Mouse (Mus musculus) layer of hippocampus, adult 9-10 months (tissue): ENCODE measurements around the gene Sh2d1b2.
"Not testable (repeated sequence)": the region's sequence is repeated elsewhere in the genome, so short reads cannot be mapped to it uniquely, and the experiment has no call there.

ENCODE experiments used
- DNase-seq: peaks from one replicate; pipeline ENCODE4 v3.0.0; 2022; ENCODE audit warnings: low spot score

Sh2d1b2 gene

DNA sequence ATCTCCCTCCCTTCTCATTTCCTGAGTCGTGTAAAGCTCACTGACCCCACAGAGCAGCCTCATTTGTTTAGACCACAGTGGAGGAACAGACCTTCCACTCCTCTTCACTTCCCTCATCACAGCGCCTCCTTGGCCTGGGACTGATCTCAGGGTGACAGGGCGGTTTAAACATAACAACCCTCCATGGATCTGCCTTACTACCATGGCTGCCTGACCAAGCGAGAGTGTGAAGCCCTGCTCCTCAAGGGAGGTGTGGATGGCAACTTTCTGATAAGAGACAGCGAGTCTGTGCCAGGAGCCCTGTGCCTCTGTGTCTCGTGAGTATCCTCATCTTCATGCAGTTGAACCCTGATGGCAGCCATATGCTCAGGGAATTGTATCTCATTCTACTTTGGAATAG lies at the start of gene Sh2d1b2:
TSS of gene Sh2d1b2 (plus strand) at position 62 of the 400 bp plus-strand sequence.
- DNase-seq, result not testable (repeated sequence)

DNA sequence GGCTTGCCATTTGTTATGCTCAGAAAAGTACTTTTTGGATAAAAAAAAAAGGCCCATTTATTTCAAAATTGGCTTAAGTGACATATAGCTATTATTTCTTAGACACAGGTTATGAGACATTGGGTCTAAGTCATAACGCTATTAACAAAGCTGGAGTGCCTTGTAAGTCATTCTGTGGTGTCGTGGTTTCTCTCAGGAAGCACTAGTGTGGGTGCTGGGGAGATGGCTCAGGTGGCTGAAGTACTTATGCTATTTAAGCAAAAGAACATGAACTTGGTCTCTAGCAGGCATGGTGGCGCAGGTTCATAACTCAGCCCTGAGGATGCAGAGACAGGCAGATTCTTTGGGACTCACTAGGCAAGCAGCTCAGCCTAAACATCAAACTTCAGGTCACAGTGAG lies 47.4 kb upstream of the Sh2d1b2 start:
- DNase-seq, result no peak

DNA sequence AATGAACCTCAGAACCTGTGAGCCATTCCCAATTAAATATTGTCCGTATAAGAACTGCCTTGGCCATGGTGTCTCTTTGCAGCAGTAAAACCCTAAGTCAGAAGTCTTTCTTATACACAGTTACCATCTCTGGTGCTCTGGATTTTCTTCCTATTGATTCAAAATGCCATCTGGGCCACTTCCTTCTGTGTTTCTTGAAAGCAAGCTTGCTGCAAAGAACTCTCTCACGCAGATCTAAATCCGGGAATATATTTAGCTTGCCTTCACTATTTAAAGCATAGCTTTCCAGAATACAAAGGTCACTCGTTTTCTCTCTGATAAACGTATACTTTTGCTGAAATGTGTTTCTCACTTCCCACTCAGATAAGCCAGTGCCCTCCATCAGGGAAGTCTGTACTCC lies 46.0 kb upstream of the Sh2d1b2 start:
- no peak for DNase-seq

DNA sequence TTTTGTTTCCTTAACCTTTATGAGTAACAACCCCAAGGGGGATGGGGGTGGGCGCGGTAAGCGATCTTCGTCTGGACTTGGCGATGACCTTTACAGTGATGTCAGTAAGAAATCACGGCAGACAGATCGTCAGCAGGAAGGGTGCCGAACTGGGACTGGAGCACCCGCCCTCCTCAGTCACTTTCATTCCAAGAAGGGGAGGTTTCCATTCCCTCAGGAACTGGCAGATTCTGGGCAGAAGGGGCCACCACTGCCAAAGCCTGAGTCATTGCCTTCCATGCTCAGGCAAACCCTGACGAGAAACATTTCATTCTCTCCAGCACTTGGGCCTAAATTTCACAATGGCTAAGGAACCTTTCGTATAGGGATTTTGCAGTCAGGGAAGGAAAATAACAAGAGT lies 43.9 kb upstream of the Sh2d1b2 start:
- no peak for DNase-seq

DNA sequence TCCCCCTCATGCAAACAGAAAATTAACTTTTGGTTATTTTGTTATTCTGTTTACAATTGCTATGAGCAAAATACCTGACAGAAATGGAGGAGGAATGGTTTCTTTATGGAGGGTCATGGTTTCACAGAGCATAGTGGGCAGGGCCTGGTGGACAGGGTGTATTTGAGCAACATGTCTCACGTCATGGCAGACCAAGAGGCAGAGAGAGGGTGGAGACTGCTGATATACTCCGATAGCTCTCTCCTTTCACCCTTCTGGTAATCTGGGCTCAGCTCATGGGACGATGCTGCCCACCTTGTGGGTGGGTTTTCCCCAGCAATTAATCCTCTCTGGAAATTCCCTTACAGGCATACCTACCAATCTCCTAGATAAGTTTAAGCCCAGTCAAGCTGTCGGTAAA lies 42.3 kb upstream of the Sh2d1b2 start:
- no peak for DNase-seq

DNA sequence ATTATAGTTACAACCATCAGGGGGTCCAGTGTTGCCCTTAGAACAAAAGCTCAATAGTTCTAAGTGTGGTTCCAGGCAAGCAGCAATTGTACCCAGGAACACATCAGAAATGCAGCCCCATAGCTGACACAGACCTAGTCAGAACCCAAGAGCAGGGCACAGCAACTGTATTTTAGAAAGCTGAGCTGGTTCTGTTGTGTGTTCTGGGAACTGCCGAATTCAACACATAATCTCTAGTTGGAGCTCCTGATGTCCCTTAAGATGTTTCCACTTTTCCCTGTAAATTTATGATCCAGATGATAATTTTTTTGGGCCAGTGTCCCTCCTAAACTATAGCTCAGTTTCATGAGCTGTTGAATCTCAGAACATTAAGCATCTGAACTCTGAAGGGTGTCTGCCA lies 40.6 kb upstream of the Sh2d1b2 start:
- no peak for DNase-seq

DNA sequence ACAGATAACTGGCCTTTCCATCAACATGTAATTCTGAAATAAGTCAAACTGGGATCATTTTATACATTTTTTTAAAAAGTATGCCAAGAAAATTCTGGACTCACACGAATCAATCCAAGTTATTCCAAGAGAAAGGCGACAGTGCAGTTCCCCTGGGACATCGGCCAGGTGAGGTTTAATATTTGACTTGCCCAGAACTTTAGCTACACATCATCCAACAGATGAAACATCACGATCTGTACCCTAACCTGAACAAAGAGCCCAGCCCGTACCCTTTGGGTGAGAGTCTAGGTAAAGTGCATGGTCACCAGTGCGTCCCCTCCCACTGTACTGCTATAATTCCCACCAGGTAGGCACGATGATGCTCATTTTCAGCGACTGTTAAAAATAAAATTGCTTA lies 36.3 kb upstream of the Sh2d1b2 start:
- no peak for DNase-seq

DNA sequence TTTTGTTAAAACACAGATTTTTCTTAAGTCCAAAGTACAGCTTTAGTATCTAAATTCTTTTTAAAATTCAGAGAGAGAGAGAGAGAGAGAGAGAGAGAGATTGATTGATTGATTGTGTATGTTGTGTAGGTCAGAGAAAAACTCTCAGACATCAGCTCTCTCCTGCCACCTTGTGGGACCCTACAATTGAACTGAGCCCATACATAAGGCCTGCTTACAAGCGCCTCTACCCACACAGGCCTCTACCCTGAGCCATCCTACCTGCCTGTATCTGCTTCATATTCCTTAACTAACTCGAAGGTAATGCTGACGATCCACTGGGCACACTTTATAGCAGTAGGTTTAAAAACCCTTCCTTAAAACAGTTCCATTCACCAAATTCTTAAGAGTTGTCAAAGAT lies 32.2 kb upstream of the Sh2d1b2 start:
- no peak for DNase-seq

DNA sequence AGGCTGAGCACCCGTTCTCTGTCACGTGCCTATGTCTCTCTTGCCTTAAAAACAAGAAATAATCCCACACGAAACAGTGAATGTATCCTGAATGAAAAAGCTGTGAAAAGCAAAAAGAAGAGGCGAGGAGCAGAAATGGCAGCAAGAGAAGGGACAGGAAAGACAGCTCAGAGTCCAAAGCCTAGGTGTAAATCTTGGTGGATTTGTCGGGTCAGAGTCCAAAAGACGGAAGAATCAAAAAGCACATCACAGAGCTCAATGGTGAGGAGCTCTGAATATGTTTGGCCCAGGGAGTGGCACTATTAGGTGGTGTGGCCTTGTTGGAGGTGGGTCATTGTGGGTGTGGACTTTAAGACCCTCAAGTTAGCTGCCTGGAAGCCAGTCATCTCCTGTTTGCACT lies 26.2 kb upstream of the Sh2d1b2 start:
- DNase-seq, result no peak

DNA sequence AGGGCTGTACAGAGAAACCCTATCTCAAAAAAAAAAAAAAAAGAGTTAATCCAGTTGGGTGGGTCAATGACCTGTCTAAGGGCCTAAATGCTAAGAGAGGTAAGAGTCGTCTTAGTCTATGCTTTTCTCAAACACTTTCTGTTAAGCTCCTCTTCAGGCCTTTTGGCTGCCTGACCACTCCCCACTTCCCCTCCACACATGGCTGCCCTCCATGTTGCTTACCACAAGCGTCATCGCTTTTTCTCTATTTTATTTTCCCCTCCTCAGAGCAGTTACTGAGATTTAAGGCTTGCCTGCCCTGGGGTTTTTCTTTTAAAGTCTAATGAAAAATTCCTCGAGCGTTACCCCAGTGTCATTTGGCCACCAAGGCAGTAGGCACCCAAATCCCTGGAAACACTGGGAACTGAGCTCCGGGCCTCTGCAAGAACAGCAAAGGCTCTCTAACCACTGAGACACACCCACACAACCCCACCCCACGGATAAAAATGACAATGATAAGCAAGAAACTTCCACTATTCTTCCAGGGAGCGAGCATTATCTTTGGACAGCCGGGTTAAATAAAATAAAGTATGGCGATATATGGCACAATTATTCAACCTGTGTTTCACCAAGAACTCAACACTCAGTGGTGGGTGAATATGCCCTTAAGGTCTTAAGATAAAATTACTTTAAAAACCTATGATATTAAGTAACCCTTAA lies 19.2 kb upstream of the Sh2d1b2 start:
- DNase-seq, result no peak

DNA sequence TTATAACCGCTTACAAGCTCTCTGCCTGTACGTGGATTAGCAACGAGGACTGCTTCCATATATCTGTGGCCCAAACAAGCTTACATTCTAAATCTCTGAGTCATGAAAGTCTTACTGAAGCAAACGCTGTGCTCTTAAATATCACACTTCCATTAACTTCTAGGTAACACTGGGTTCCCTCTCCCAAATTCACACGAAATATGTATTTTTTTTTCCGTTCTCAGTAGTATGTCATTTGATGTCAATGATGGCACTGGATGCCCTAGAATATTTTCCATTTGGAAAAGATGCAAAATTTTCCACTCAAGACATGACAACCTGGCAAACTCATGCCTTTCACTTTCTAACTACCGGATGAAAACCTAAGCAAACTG lies 18.2 kb upstream of the Sh2d1b2 start:
- DNase-seq, result no peak

DNA sequence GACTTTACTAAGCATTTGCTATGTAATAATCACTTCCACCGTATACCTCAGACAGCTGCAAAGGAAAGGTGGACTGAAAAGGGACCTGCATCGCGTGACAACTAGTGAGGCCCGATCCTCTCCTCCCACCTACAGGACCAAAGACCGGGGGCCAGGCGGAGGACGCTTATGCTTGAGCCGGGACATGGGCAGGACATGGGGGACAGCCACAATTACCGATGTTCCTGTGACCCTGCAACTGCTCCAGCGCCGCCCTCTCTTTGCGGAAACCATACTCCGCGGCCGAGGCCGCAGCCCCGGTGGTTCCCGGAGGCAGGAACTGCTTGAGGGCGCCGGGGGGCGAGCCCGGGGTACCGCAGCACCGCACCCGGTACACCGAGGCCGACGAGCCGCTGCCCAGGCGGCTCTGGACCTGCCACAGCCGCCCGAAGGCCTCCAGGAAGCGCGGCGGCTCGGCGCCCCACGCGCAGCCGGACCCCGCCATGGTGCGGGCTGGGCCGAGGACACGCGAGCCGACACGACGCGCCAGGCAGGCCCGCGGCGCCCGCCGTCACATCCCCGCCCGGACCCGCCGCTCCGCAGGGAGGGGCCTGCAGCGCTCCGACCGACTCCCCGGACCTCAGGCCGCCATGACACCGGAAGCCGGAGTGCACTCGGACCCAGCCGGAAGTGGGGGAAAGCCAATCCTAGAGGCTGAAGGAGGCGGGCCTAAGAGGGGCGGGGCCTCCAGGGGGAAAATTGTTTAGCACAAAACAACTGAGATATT lies 17.6 kb upstream of the Sh2d1b2 start, which contains the start of gene Uhmk1:
TSS of gene Uhmk1 (minus strand) at position 641 of the 766 bp plus-strand sequence.
- peak; percentile 56 for DNase-seq

DNA sequence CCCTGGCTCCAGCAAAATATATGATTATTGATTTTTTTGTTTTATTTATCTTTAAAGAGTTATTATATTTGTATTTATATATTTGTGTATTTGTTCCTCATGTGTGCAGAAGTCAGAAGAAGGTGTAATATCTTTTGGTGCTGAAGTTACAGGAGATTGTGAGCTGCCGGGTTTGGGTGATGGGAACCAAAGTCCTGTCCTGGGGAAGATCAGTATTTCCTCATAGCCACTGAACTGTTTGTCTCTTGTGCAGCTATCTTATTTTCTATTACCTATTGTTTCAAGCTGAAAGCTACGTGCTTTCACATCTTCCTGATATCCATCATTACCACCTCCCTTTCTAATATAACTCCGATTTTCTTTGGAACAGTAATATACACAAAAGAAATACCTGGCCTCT lies 17.0 kb upstream of the Sh2d1b2 start:
- no peak for DNase-seq

DNA sequence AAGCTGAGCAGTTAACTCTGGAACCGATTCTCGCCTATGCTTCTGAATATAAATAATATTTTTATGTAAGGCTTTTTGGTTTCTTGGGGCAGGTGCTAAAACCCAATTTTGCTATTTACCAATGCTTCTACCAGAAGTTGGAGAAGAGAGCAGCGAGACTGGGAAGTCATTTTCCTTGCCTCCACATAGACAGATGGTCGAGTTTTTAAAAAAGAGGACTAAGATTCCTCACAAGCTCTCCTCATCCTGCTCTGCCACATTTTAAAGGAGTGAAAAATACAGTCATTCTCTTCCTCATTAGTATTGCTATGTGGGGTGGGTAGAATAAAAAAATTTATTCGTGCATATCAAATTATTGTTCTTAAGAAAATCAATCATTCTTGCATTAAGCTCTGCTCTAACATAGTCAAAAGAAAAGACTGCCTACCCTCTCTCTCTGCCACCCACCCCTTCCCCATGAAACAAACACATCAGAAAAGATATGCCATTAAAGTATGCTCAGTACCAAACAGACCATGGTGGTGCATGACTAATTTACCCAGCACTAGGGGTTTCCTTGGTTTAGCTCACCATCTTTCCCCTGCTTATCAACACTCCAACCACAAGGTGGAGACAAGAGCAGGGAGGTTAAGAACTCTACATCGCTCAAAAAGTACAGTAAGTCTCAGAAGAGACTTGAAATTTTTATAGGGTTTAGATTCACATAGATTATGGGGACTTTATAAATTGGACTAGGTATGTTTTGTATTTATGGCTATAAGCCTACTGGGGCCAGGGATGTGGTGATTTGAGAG lies 14.3 kb upstream of the Sh2d1b2 start:
- no peak for DNase-seq

DNA sequence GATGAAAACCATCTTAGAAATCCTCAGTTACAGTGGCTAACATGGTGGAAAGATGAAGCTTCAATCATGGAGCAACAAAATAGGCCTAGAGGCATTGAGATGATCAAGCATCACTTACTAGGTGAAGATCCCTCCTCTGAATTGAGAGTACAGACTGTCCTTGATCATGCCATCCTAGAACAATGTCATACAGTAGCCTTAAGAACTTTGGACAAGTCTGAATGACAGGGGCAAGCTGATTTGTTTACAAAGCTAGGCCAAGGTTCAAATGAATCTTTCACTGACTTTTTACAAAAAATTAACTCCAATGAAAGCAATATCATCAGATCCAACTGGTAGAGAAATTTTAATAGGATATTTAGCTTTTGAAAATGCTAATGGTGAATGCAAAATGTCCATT lies 12.2 kb upstream of the Sh2d1b2 start:
- no peak for DNase-seq

DNA sequence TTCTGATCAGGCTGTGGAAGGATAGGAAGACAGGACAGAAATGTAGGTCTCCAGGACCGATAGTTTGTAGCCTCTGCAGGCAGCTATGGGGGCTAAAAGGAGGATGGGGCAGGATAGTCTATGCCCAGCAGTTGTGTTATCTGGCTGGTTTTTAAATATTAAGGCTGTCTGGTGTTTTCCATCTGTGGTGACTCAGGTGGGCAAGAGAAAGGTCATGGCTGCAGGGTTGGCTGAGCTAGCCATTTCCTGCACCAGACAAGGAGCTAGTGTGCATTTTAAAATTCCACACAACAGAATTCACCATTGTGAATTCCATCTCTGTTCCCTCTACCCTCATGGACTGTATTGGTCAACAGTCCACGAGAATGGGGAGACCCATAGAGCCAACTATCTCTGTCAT lies 9.3 kb upstream of the Sh2d1b2 start:
- DNase-seq, result no peak

DNA sequence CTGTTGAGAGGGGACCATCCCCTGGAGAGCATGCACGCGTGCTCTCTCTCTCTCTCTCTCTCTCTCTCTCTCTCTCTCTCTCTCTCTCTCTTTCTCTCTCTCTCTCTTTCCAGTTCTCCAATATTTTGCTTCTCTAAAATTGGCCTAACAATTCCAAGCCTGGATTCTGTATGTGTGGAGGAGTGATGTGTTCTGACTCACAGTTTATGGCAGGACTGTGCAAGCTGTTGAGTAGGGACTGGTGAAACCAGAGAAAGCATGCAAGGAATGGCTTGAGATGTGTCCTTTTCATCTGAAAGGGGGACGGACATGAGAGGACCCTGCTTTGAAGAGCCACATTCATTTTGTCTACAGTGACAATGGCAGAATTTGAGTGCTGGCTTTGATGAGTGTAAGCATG lies 12.5 kb downstream of the Sh2d1b2 start:
- no peak for DNase-seq

DNA sequence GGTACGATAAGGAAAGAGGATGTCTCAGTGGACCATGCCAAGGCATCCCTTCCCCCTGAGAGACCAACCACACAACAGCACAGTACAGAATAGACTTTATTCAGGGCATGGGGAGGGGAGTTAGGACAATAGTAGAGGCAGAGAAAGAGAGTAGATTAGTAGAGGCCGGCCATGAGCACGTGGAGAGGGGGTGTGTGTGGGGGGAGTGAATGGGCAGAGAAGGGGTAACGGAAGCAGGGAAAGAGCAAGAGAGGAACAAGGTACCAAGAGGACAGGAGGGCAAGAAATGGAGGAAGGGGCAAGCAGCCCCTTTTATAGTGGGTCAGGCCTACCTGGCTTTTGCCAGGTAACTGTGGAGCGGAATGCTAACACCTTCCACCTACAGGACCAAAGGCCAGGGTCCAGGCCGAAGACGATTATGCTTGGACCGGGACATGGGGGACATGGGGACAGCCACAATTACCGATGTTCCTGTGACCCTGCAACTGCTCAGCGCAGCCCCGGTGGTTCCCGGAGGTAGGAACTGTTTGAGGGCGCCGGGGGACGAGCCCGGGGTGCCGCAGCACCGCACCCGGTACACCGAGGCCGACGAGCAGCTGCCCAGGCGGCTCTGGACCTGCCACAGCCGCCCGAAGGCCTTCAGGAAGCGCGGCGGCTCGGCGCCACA lies 22.5 kb downstream of the Sh2d1b2 start:
- no peak for DNase-seq

DNA sequence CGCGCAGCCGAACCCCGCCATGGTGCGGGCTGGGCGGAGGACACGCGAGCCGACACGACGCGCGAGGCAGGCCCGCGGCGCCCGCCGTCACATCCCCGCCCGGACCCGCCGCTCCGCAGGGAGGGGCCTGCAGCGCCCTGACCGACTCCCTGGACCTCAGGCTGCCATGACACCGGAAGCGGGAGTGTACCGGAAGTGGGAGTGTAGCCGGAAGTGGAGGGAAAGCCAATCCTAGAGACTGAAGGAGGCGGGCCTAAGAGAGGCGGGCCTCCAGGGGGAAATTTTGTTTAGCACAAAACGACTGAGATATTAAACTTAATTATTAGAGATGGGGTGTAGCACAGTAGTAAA lies 23.0 kb downstream of the Sh2d1b2 start:
- DNase-seq, result peak; percentile 42

DNA sequence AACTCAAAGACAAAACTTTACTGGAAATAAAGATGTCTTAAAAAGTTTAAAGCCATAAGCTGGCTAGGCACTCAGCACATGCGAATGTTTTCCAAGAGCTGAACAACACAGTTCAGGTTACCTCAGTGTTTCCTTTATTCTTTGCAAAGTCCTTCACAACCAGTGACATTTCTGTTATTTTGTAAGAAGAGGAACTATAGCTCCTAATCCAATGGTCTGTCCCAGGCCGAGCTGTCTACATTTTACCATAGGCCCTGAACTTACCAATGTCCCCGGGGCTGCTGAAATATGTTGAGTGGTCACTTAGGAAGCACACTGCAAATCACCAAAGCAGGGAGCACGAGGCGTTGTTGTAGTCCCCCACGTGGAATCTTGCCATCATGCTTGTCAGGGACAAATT lies 37.7 kb downstream of the Sh2d1b2 start:
- DNase-seq, result no peak

DNA sequence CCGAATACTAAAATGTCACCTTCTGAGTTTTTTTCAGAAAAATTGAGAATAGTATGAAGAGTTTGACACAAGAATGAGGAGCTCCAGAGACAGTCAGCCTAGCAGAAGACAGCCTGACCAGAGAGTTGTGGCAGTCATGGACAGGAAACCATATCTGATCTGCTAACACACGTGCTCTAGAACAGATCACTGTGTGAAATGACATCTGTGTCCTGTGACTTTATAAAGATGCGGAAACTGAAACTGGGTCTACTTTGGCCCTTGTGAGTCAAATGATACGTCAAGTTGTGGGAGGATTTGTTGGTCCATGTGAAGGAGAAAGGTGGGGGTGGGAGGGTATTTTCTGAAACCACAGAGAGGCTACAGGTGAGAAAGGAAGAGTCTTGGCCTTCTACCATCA lies 38.1 kb downstream of the Sh2d1b2 start:
- DNase-seq, result no peak

DNA sequence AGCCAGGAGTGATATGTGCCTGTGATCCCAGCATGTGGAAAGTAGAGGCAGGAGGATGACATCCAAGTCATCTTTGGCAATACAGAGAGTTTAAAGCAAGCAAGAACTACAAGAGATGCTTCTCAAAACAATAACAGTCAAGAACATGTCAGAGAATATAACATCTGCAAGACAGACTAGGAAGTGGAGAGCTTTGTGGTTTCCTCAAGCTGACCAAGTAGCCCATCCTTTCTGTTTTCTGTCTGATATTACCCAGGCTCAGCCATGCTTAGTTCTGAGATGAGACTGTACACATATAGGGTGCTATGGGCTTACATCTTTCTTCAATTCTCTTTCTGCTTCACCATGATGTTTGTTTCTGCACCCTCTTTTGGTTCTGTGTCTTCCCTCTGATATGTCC lies 40.7 kb downstream of the Sh2d1b2 start:
- no peak for DNase-seq

DNA sequence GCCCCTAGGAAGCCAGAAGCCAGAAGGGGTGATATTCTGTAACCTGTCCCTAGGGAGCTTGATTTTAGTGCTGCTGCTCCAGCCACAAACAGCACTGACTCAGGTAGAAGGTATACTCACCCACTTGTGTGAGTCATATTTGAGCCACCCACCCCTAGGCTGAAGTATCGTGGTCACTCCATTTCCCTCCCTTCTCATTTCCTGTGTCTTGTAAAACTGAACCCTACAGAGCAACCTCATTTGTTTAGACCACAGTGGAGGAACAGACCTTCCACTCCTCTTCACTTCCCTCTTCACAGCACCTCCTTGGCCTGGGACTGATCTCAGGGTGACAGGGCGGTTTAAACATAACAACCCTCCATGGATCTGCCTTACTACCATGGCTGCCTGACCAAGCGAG lies 44.5 kb downstream of the Sh2d1b2 start, which contains the start of gene Sh2d1b1:
TSS of gene Sh2d1b1 (plus strand) at position 305 of the 400 bp plus-strand sequence.
- DNase-seq, result no peak
